Mouse (Mus musculus) erythroblast, adult 5-6 weeks (primary cell): ENCODE measurements at regions not wholly inside any gene's neighbourhood (a gene's known extent, or its start where the extent isn't known, plus 50 kb on each side); places are given as distances from the start of the nearest gene placed in this dataset.

Experiments used
- ATAC-seq: replicated peaks from 2 replicates; pipeline ENCODE4 v1.8.0; 2016; ENCODE audit warnings: moderate number of reproducible peaks, mild to moderate bottlenecking, moderate TSS enrichment, inconsistent platforms; ENCODE audit not compliant: poor library complexity, low FRiP score, severe bottlenecking

DNA sequence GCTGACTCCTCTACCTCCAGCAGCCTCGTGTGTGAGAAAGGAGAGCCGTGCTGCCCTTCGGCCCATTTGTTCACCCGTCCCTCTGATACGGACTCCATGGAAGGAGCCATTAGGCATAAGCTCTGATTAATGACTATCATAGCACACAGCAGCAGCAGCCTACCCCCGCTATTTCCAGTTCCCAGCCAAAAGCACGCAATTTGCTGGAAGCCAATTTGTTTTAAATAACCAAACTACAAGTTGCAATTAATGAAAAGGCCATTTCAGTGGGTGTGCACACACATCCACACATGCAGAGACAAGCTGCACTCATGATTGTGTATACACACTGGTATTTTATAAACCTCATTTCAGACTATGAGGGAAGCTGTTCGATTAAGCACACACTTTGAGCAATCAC lies 387.8 kb upstream of the Cdh4 start:
- ATAC-seq = no peak

GRCm38 (mm10) chr2:179064616-179065015 lies 377.6 kb upstream of the Cdh4 start:
- ATAC-seq = no peak

GRCm38 (mm10) chr2:179069520-179069919 lies 372.7 kb upstream of the Cdh4 start:
- ATAC-seq = no peak

DNA sequence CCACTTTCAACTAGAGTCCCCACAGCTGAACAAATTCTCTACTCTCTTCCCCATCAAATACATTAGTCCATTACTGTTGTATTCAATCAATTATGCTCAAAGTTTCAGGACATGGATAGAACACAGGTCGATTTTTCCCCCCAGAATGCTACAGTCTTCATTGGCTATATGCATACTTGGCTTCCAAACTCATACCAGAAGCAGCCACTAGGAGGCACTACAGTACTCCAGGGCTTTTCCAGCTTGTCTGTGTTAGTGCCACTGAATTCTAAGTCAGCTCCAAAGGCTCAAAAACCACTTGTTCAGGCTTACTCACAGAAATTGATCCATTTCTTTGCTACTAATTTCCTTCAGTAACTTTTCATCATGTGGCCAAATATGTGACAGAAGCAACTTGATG lies 371.9 kb upstream of the Cdh4 start:
- no peak for ATAC-seq

DNA sequence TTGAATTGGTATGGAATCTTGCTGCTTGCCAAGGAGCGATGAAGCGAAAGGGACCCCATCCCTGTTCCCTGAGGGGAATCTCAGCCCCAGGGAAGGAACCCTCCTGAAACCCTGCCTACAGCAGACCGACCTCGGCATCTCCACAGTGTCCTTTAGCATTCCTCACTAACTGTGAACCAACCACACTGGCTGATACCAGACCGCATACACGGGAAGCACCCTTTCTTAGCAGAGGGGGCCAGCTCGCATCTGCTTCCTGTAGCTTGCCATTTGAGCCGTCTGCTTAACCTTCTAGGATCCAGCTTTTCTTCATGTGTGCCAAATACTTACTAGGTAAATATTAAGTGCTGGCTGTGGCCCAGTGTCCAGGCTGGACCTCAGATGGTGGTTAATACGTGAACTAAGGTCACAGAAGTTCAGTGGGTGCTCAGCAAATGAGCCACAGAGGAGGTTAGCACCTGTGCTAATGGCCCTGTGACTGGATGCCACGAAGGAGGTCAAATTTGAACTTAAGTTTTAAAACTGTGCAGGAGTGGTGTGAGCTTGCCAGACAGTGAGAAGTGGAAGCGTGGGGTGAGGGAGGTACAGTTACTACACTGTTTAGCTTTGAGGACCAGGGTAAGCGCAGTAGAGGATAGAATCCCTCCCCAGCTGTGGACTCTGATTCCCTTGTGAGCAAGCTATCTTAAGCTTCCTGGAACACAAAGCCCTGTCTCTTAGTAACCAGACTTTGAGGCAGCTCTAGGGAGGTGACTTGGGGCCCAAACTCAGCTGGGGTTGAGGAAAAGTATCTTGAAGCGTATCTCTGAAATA lies 361.6 kb upstream of the Cdh4 start:
- no peak for ATAC-seq

- no peak for ATAC-seq
These were observed 355.3 kb upstream of the Cdh4 start for GRCm38 (mm10) chr2:179086915-179087314.

GRCm38 (mm10) chr2:179091480-179091879 lies 350.8 kb upstream of the Cdh4 start:
- ATAC-seq = no peak

GRCm38 (mm10) chr2:179093996-179094395 lies 348.2 kb upstream of the Cdh4 start:
- no peak for ATAC-seq

DNA sequence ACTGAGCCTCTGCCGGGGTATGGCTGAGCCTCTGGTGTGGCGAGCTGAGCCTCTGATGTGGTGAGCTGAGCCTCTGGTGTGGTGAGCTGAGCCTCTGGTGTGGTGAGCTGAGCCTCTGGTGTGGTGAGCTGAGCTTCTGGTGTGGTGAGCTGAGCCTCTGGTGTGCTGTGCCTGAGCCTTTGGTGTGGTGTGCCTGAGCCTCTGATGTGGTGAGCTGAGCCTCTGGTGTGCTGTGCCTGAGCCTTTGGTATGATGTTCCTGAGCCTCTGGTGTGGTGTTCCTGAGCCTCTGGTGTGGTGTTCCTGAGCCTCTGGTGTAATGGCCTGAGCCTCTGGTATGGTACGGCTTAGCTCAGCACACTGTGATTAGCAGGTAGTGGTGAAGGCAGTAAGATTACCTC lies 346.2 kb upstream of the Cdh4 start:
- ATAC-seq = no peak

GRCm38 (mm10) chr2:179096861-179097260 lies 345.4 kb upstream of the Cdh4 start:
- ATAC-seq = no peak

- no peak for ATAC-seq
These were observed 342.4 kb upstream of the Cdh4 start for GRCm38 (mm10) chr2:179099783-179100182.

- ATAC-seq = no peak
These were observed 339.1 kb upstream of the Cdh4 start for GRCm38 (mm10) chr2:179103114-179103513.

DNA sequence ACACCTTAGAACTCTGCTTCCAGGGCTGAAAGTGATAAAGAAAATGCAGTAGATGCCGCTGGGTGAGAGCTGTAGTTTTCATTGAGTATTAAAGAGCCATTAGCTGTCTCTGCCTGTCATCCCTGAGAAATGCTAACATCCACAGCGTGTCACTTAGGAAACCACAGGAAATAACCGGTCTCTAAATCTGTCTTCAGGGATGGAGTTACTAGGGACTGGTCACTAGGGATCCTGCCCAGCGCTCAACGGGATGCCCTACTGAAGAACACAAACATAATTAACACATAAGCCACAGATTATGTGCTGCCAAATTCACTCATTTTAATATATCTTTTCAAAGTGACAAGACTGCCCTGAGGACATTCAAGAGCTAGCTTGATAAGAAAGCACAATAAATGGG lies 329.3 kb upstream of the Cdh4 start:
- ATAC-seq = no peak

- no peak for ATAC-seq
These were observed 314.2 kb upstream of the Cdh4 start for GRCm38 (mm10) chr2:179128018-179128417.

DNA sequence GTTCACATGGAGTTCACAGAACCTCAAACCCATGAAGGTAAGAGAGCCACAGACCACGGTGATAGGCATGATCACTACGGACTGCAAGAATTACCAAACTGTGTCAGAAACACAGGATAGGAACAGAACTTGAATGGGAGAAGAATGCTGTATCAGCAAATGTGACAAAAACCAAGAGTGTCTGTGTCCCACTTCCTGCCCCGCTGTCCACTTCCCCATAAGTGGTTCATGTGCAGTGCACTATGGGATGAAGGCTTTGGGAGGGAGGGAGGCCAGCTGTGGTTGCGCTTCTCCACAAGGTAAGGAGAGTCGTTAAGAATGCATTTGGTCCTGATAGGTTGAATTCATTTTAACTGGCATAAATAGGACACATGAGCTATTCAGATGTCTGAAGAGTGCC lies 313.8 kb upstream of the Cdh4 start:
- no peak for ATAC-seq

GRCm38 (mm10) chr2:179131004-179131403 lies 311.2 kb upstream of the Cdh4 start:
- no peak for ATAC-seq

GRCm38 (mm10) chr2:179142313-179142712 lies 299.9 kb upstream of the Cdh4 start:
- ATAC-seq = no peak

DNA sequence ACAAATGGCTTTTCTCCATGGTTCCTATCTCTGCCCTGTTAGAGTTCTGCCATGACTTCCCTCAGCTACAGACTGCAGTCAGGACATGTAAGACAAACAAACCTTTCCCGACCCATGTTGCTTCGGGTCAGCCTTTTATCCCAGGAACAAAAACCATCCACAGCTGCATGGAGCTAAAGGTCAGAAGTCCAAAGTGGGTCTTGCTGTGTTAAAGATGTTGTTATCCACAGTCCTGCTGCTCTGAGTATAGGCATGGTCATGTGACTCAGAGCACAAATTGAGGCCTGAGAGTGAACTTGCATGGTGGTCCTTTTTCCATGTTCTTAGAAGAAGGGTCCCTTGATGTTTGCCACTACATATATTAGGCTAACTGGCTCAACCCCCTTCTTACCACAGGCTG lies 296.5 kb upstream of the Cdh4 start:
- ATAC-seq = no peak

- ATAC-seq = no peak
These were observed 296.0 kb upstream of the Cdh4 start for GRCm38 (mm10) chr2:179146274-179146673.

DNA sequence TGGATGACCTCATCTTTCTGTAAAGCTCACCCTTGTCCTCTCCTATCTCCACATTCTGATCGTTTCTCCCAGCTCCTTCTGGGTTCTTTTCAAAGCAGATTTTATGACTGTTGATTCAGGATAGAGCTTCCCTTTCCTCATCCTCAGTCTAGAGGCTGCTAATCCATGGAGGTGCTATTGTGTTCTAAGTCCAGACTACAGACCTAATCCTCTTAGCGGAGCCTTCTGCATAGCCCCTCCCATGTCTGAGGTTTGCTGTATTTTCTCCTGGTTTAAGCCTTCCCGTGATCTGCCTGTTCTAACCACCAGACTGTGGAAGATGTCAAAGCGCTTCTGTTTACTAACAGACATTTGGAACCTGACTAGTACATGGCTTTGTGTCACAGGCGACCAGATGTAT lies 294.0 kb upstream of the Cdh4 start:
- no peak for ATAC-seq

GRCm38 (mm10) chr2:179148667-179149066 lies 293.6 kb upstream of the Cdh4 start:
- no peak for ATAC-seq

GRCm38 (mm10) chr2:179158881-179159280 lies 283.4 kb upstream of the Cdh4 start:
- ATAC-seq = no peak
